Mouse (Mus musculus) kidney, postnatal 0 days (tissue): ENCODE results near the gene Spin1. TPM values are rescaled to one million over a fixed set of nuclear protein-coding genes. Genes with fewer than 3 reads are reported as not detected.

Source experiments
- ATAC-seq: fragments of 200-750 bp; cut with Nextera tagmentation; replicated peaks from 2 replicates; pipeline ENCODE4 v1.8.0; 2017; ENCODE audit warnings: low read depth, moderate number of reproducible peaks, moderate TSS enrichment, moderate library complexity; ENCODE audit not compliant: low FRiP score
- DNase-seq: peaks from one replicate; pipeline ENCODE4 v3.0.0-alpha.2; 2016; ENCODE audit warnings: low spot score
- H3K27ac ChIP-seq: fragments of 300-500 bp; sonication (generic); 2 replicates; pipeline ENCODE4 v1.5.1; 2014; ENCODE audit warnings: mild to moderate bottlenecking
- H3K27me3 ChIP-seq: fragments of 300-500 bp; sonication (generic); 2 replicates; pipeline ENCODE4 v1.6.1; 2014; ENCODE audit warnings: low read length, mixed read lengths; ENCODE audit not compliant: insufficient read depth
- H3K36me3 ChIP-seq: fragments of 300-500 bp; sonication (generic); 2 replicates; pipeline ENCODE4 v1.6.1; 2014; ENCODE audit warnings: low read length, mixed read lengths; ENCODE audit not compliant: insufficient read depth
- H3K4me1 ChIP-seq: fragments of 300-500 bp; sonication (generic); replicated peaks from 2 replicates; pipeline ENCODE4 v1.6.1; 2014; ENCODE audit warnings: antibody characterized with exemption, low read length, mixed read lengths; ENCODE audit not compliant: insufficient read depth
- H3K4me2 ChIP-seq: fragments of 300-500 bp; sonication (generic); 2 replicates; pipeline ENCODE4 v1.6.1; 2014; ENCODE audit warnings: mild to moderate bottlenecking, low read length, moderate library complexity, mixed read lengths
- H3K4me3 ChIP-seq: fragments of 300-500 bp; sonication (generic); replicated peaks from 2 replicates; pipeline ENCODE4 v1.5.1; 2014; ENCODE audit warnings: low read depth, low read length
- H3K9ac ChIP-seq: fragments of 300-500 bp; sonication (generic); 2 replicates; pipeline ENCODE4 v1.6.1; 2014; ENCODE audit warnings: low read depth, low read length
- H3K9me3 ChIP-seq: fragments of 300-500 bp; sonication (generic); replicated peaks from 2 replicates; pipeline ENCODE4 v1.6.1; 2016; ENCODE audit warnings: low read length, inconsistent platforms, mixed read lengths
- CTCF ChIP-seq: IDR thresholded peaks from 2 replicates; pipeline ENCODE4 v1.5.1; 2016; ENCODE audit warnings: antibody characterized with exemption, low read depth, mild to moderate bottlenecking, moderate library complexity
- WGBS: fragments of 180-500 bp; shearing (Covaris S2); extraction: QIAGEN DNeasy Blood & Tissue Kit; methylation state at CpG from one replicate; pipeline ENCODE4 v1.1.7; 2014; 5-methylcytosine and 5-hydroxymethylcytosine counted together
- polyA plus RNA-seq: library from polyadenylated mRNA; unstranded; fragments of >200 nt; fragmentation: Nextera tagmentation; extraction: Ambion mirVana; gene quantifications from 2 replicates; pipeline ENCODE4 v1.2.1, GENCODE M21; 2015

Spin1 gene
- polyA plus RNA-seq, 1 experiment from 2014 or later = 67.6 TPM

DNA sequence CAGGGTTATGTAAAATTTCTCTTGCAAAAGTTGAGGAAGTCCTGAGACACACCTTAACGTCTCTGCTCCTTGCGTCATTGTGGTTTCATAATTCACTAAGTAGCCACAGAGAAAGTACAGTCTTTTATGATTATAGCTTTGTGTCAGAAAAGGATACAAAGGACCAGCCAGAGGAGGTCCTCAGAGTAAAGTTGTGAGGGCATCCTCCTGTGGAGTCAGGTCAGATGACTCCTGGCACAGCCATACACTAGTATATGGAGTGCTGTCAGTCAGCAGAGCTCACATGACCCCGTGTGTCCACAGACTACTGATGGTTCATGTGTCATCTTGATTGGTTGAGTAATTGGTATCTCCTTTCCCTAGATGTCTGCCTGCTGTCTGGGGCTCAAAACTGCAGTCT lies 15.1 kb downstream of the Spin1 start:
- no peak overlapping the region for H3K9ac ChIP-seq
- no peak for DNase-seq
- H3K4me3 ChIP-seq = no peak overlapping the region
- no peak overlapping the region for H3K27ac ChIP-seq
- 70% methylated on average over 3 of the region's 3 CpGs for WGBS
- H3K4me1 ChIP-seq = peaks cover 15% of the 10 kb centered on the region; the same call in 1 of the 2 replicates
- H3K9me3 ChIP-seq = no peaks in the 10 kb centered on the region; the same call in 1 of the 2 replicates
- no peaks in the 10 kb centered on the region for H3K27me3 ChIP-seq
- H3K36me3 ChIP-seq = no peaks in the 10 kb centered on the region
- H3K4me2 ChIP-seq = no peak overlapping the region
- no peak for TF ChIP-seq CTCF
- no peak for ATAC-seq

DNA sequence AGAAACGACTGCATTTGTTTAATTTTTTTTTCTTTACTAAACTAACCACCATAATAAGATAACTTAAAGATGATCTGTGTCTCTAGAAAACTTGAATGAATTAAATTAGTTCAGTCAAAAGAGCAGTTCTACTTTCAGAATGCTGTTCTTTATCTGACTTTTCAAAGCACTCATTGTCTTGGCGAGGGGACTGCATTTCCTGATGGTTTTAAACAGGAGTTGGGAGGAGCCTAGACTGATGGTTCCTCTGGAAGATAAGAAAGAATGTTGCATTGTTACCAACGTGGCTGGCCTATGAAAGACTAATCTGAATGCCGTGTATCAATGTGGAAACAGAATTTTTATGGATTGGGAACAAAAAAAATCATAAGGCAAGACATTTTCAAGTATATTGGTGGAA lies 20.1 kb downstream of the Spin1 start:
- Histone ChIP-seq H3K27me3 (no peaks in the 10 kb centered on the region), H3K4me3 (no peak overlapping the region), H3K9me3 (no peaks in the 10 kb centered on the region), H3K36me3 (0 out of 2 replicates have a peak, but pooled peaks cover 8% of the 10 kb centered on the region), H3K27ac (no peak overlapping the region), H3K4me1 (peaks cover 27% of the 10 kb centered on the region), H3K4me2 (no peak overlapping the region), H3K9ac (no peak overlapping the region)
- WGBS = 32% methylated on average over 4 of the region's 4 CpGs
- ATAC-seq (no peak), DNase-seq (peak; percentile 50)
- no peak for TF ChIP-seq CTCF

DNA sequence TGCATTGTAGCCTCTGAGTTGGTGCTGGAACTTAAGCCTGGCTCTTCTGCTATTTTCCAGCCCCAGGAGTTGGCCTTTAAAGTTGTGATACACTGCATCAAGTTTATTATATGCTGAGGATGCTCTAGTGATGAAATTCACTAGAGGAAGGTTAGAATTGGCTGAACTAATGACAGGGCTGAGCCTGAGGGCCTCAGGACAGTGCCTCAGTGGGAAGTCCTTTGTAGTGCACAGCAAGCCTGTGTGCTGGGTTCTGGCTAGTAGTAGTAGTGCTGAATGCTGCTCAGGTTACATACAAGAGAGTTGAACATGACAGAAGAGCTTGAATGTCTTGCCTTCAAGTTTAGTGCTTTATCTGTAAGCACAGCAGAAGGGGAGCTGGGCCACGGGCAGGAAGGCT lies 21.3 kb downstream of the Spin1 start:
- no peak for TF ChIP-seq CTCF
- H3K4me2 ChIP-seq = no peak overlapping the region
- DNase-seq = peak; percentile 47
- H3K27ac ChIP-seq = no peak overlapping the region; the same call in 1 of the 2 replicates
- no peaks in the 10 kb centered on the region for H3K9me3 ChIP-seq
- no peaks in the 10 kb centered on the region for H3K27me3 ChIP-seq
- WGBS = 31% methylated on average over 1 of the region's 1 CpGs
- no peak for ATAC-seq
- peaks cover 23% of the 10 kb centered on the region for H3K4me1 ChIP-seq
- 0 out of 2 replicates have a peak, but pooled peaks cover 8% of the 10 kb centered on the region for H3K36me3 ChIP-seq
- no peak overlapping the region for H3K9ac ChIP-seq
- no peak overlapping the region for H3K4me3 ChIP-seq

DNA sequence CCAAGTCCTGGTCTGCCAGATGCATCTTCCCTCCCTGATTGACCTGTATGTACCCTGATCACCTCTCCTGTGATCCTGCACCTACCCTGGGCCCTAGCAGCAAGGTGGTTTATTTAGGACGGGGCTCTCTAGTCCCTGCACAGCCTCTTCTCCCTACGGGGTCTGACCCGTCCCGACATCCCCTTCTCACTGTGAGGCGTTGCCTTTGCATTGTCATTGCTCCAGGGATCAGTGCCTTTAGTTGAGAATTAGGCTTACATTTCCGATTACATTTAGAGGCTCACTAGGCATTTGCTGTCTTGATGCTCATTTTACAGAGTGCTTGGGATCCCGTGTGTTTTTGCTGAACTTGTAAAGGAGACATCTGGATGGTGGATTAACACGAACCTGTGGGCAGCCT lies 22.1 kb downstream of the Spin1 start:
- Histone ChIP-seq H3K27me3 (no peaks in the 10 kb centered on the region), H3K27ac (no peak overlapping the region)

DNA sequence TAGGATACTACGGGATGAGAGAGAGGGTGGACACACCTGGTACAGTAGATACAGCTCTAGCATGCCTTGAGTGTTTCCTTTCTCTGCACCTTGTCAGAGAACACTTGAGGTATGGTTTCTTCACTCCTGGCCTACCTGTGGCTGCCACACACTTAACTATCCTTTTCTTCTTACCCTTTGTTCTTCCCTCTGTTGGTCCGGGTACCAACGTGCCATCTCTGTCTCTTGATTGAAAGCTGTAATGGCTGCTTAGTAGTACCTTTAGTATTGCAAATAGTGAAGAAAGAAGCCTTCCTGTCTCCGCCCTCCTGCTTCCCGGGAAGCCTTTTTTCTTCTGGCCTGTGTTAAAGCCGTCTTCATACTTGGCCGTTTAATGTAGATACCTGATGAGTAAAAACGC lies 24.7 kb downstream of the Spin1 start:
- Histone ChIP-seq H3K4me3 (no peak overlapping the region), H3K9me3 (no peaks in the 10 kb centered on the region), H3K4me1 (peaks cover 17% of the 10 kb centered on the region; the same call in 1 of the 2 replicates), H3K27ac (no peak overlapping the region; the same call in 1 of the 2 replicates), H3K4me2 (no peak overlapping the region), H3K36me3 (0 out of 2 replicates have a peak, but pooled peaks cover 8% of the 10 kb centered on the region), H3K27me3 (no peaks in the 10 kb centered on the region), H3K9ac (no peak overlapping the region)
- DNase-seq (no peak), ATAC-seq (no peak)
- no peak for TF ChIP-seq CTCF
- WGBS = 55% methylated on average over 8 of the region's 8 CpGs

More for the DNA sequence above, 22.1 kb downstream of the Spin1 start:
- H3K9me3 ChIP-seq = no peaks in the 10 kb centered on the region
- H3K36me3 ChIP-seq = 0 out of 2 replicates have a peak, but pooled peaks cover 8% of the 10 kb centered on the region
- ATAC-seq (no peak), DNase-seq (no peak)
- 61% methylated on average over 8 of the region's 8 CpGs for WGBS
- no peak overlapping the region for H3K9ac ChIP-seq
- TF ChIP-seq CTCF = no peak
- no peak overlapping the region for H3K4me2 ChIP-seq
- H3K4me3 ChIP-seq = no peak overlapping the region
- H3K4me1 ChIP-seq = peaks cover 23% of the 10 kb centered on the region

DNA sequence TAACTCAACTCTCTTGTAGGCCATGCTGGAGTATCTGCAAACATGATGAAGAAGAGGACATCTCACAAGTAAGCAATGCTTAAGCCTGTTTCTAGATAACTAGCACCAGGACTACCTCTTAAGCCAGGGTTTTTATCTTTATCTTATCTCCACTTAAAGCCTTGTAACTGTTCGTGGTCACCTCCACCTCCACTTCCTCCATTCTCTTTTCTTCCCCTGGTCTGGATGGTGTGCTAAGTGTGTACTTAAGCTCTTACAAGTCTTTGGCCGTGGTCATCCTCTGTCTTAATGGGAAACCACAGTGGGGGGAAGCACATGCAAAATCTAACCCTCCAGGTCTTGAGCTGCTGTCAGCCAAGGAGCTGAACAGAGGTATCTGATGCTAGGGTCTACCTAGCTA lies 27.2 kb downstream of the Spin1 start:
- H3K4me2 ChIP-seq = no peak overlapping the region
- no peak for TF ChIP-seq CTCF
- peaks cover 14% of the 10 kb centered on the region; the same call in 1 of the 2 replicates for H3K4me1 ChIP-seq
- no peaks in the 10 kb centered on the region for H3K27me3 ChIP-seq
- no peak overlapping the region for H3K4me3 ChIP-seq
- ATAC-seq = no peak
- WGBS = 83% methylated on average over 2 of the region's 2 CpGs
- no peak for DNase-seq
- no peaks in the 10 kb centered on the region for H3K9me3 ChIP-seq
- no peak overlapping the region for H3K9ac ChIP-seq
- H3K36me3 ChIP-seq = 0 out of 2 replicates have a peak, but pooled peaks cover 13% of the 10 kb centered on the region
- no peak overlapping the region; the same call in 1 of the 2 replicates for H3K27ac ChIP-seq

DNA sequence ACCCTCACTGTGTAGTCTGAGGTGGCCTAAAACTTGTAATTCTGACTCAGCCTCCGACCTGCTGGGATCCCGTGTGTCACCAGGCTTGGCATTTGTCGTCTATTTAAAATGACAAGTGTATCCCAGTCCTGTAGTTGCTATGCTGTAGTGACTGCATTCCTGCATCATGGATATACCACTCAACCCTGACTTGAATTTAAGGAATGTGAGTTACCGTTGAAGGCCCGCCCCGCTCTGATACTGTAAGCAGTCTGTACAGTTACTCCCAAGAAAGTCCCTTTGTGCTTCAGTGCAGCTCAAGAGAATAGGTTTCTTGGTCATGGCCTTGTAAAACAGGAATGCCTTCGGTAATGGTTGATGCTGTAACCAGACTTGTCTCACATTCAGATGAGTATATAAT lies 27.7 kb downstream of the Spin1 start:
- no peak for TF ChIP-seq CTCF
- 61% methylated on average over 7 of the region's 7 CpGs for WGBS
- Histone ChIP-seq H3K4me2 (no peak overlapping the region), H3K9me3 (no peaks in the 10 kb centered on the region), H3K4me1 (peaks cover 11% of the 10 kb centered on the region; the same call in 1 of the 2 replicates), H3K4me3 (no peak overlapping the region), H3K27me3 (no peaks in the 10 kb centered on the region), H3K27ac (no peak overlapping the region), H3K36me3 (0 out of 2 replicates have a peak, but pooled peaks cover 13% of the 10 kb centered on the region), H3K9ac (no peak overlapping the region)
- DNase-seq = peak; percentile 60
- peak; percentile 73; the same call in 1 of the 2 replicates for ATAC-seq
